Mouse (Mus musculus) embryonic facial prominence, embryonic 13.5 days (tissue): ENCODE results near the gene Il1f8. TPM values are rescaled to one million over a fixed set of nuclear protein-coding genes. Genes with fewer than 3 reads are reported as not detected.
"Not testable (repeated sequence)": the region's sequence is repeated elsewhere in the genome, so short reads cannot be mapped to it uniquely, and the experiment has no call there.

ENCODE experiments used
- ATAC-seq: fragments of 200-750 bp; cut with Nextera tagmentation; 2 replicates; pipeline ENCODE4 v1.8.0; 2017; ENCODE audit warnings: low read depth; ENCODE audit not compliant: insufficient number of reproducible peaks, insufficient read depth, low FRiP score, low TSS enrichment
- H3K27ac ChIP-seq: fragments of 300-500 bp; sonication (generic); 2 replicates; pipeline ENCODE4 v1.5.1; 2015; ENCODE audit warnings: moderate library complexity, mild to moderate bottlenecking, inconsistent platforms
- H3K27me3 ChIP-seq: fragments of 300-500 bp; sonication (generic); 2 replicates; pipeline ENCODE4 v1.6.1; 2015; ENCODE audit warnings: mild to moderate bottlenecking, inconsistent platforms
- H3K36me3 ChIP-seq: fragments of 300-500 bp; sonication (generic); 2 replicates; pipeline ENCODE4 v1.6.1; 2015; ENCODE audit warnings: mild to moderate bottlenecking, inconsistent platforms
- H3K4me1 ChIP-seq: fragments of 300-500 bp; sonication (generic); 2 replicates; pipeline ENCODE4 v1.6.1; 2015; ENCODE audit warnings: inconsistent platforms
- H3K4me2 ChIP-seq: fragments of 300-500 bp; sonication (generic); 2 replicates; pipeline ENCODE4 v1.6.1; 2015; ENCODE audit warnings: moderate library complexity, mild to moderate bottlenecking, inconsistent platforms
- H3K4me3 ChIP-seq: fragments of 300-500 bp; sonication (generic); 2 replicates; pipeline ENCODE4 v1.5.1; 2015; ENCODE audit warnings: mild to moderate bottlenecking, inconsistent platforms
- H3K9ac ChIP-seq: fragments of 300-500 bp; sonication (generic); 2 replicates; pipeline ENCODE4 v1.6.1; 2015; ENCODE audit warnings: mild to moderate bottlenecking, inconsistent platforms
- H3K9me3 ChIP-seq: fragments of 300-500 bp; sonication (generic); 2 replicates; pipeline ENCODE4 v1.6.1; 2016; ENCODE audit warnings: inconsistent platforms
- WGBS: fragments of 180-500 bp; shearing (Covaris S2); methylation state at CpG from one replicate; pipeline ENCODE4 v1.1.7; 2015; ENCODE audit warnings: mixed read lengths; 5-methylcytosine and 5-hydroxymethylcytosine counted together
- polyA plus RNA-seq: library from polyadenylated mRNA; unstranded; fragments of >200 nt; fragmentation: Nextera tagmentation; extraction: Ambion mirVana; gene quantifications from 2 replicates; pipeline ENCODE4 v1.2.1, GENCODE M21; 2015

Il1f8 gene
- polyA plus RNA-seq = not detected in 2 replicates

DNA sequence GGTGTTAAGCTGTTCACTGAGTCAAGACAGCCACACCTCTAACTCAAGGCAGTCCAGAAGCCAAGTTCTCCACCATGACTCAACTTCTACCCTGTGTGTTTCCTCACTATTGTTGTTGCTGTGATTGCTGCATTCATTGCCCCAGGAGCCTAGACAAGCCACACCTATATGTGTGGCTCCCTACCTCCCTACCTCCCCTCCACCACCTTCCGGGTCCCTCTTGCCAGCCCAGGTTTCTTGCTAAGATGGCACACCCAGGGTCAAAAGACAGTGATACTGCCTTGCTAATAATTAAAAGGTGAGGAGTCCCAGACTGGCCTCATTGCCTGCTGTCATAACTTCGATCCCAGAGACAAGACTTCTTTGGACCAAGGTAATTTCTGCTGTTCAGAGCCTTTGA lies at the start of gene Il1f8:
Gene Il1f8 (plus strand): TSS at position 301 of the 400 bp plus-strand sequence.
- ATAC-seq = no peak
- H3K4me2 ChIP-seq = no peak within 1 kb of the TSS
- H3K4me3 ChIP-seq = no peak within 1 kb of the TSS
- no peaks in the 10 kb centered on the region for H3K27me3 ChIP-seq
- 84% methylated on average over 2 of the region's 2 CpGs for WGBS
- no peaks in the 10 kb centered on the region for H3K4me1 ChIP-seq
- no peaks in the 10 kb centered on the region for H3K9me3 ChIP-seq
- H3K9ac ChIP-seq = no peak within 1 kb of the TSS
- no peak within 1 kb of the TSS for H3K27ac ChIP-seq
- H3K36me3 ChIP-seq = no peaks in the 10 kb centered on the region

DNA sequence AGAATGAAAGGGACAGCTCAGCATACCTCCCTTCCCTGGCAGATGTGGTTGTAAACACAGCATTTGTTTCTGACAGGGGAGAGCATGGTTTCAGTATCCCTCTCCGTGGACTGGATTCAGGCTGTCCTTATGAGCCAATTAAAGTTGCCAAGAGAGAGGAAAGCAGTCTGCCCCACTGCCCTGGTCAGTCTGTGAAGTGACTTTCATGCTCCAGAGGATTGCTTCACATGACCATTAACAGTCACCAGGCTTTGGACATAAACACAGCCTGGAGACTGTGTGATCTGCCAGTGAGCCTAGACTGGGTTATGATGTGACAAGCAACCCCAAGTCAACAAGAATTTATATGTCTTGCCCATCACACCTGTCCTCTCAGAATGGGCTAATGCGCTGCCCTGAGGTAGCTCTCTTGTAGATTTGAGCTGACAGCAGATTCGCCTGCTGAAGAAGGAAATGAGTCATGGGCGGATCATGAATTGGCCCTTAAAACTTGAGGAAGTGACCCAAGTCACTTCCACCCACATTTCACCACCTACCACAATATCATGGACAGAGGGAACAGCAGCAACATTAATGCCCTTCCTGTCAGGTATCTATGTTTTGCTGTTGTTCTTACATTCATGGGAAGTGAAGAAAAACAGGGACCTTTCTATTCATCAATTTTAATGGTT lies 49.2 kb upstream of the Il1f8 start:
- Histone ChIP-seq H3K4me2 (no peak overlapping the region), H3K4me3 (no peak overlapping the region), H3K4me1 (no peaks in the 10 kb centered on the region), H3K9ac (no peak overlapping the region), H3K27ac (no peak overlapping the region), H3K9me3 (no peaks in the 10 kb centered on the region), H3K36me3 (no peaks in the 10 kb centered on the region), H3K27me3 (no peaks in the 10 kb centered on the region)
- no peak for ATAC-seq
- WGBS = 76% methylated on average over 4 of the region's 4 CpGs

DNA sequence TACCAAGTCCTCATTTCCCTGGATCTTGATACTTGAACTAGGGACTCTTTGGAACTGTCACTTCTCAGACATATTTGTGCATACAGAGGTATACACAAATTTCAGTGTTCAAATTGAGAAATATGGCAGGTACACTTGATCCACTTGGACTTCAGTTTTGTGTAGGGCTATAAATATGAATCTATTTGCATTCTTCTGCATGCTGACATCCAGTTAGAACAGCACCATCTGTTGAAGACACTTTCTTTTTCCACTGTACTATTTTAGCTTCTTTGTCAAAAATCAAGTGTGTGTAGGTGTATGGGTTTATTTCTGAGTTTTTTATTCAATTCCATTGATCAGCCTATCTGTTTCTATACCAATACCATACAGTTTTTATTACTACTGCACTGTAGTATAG lies 43.9 kb upstream of the Il1f8 start:
- Histone ChIP-seq H3K4me2 (no peak overlapping the region), H3K4me3 (no peak overlapping the region), H3K4me1 (no peaks in the 10 kb centered on the region), H3K9ac (no peak overlapping the region), H3K27me3 (no peaks in the 10 kb centered on the region), H3K9me3 (no peaks in the 10 kb centered on the region), H3K27ac (no peak overlapping the region), H3K36me3 (no peaks in the 10 kb centered on the region)
- ATAC-seq = no peak

DNA sequence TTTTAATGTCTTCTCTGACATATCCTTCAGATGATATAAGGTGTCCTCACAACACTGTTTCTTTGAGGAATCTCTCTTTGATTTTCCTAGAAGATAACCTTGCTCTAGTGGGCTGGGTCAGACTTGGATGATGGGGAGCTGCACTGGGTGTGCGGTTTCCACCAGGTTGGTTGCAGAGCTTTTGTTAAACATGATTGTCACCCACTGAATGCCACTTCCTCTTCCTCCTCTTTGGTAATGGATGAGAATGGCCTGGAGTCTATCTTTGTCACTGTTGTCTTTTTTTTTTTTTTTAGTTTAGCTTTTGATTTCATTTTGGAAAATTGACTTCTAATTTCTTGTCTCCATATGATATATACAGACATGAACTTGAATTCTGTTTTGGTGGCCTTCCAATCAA lies 18.6 kb upstream of the Il1f8 start:
- H3K4me2 ChIP-seq = no peak overlapping the region
- ATAC-seq = no peak
- 85% methylated on average over 1 of the region's 1 CpGs for WGBS
- no peaks in the 10 kb centered on the region for H3K36me3 ChIP-seq
- no peaks in the 10 kb centered on the region for H3K27me3 ChIP-seq
- H3K9me3 ChIP-seq = no peaks in the 10 kb centered on the region
- no peaks in the 10 kb centered on the region for H3K4me1 ChIP-seq
- no peak overlapping the region for H3K27ac ChIP-seq
- no peak overlapping the region for H3K9ac ChIP-seq
- no peak overlapping the region for H3K4me3 ChIP-seq

DNA sequence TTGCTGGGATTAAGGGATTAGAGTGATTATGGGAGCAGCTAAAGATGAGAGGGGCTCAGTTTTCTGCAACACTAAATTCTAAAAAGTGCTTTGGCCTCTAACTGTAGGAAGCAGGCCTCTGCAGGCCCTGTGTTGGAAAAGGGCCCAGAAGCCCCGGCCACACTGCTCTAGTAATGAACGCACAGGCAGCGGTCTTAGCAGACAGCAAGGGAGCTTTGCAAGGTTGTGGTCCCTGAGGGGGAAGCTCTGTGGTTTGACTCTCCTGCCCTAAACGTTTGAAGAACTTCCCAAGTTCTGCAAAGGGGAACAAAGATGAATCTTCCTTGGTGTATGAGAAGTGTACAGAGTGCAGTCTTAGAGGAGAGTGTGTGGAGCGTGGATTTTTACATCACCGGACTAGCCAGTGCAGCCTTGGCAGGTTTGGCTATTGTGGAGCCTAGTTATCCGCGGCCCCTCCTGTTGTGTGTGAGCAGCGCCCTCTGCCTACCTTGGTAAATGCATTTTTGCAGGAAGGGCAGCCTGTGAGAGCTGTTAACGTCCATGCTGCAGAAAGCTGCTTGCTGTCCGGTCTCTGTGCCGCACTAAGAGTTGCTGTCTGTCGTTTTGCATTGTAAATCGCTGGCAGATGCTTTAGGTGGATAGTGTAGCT lies 28.8 kb downstream of the Il1f8 start:
- not testable (repeated sequence) for H3K27me3 ChIP-seq, H3K27ac ChIP-seq, H3K36me3 ChIP-seq, H3K9ac ChIP-seq, H3K9me3 ChIP-seq, ATAC-seq, H3K4me1 ChIP-seq
- H3K4me3 ChIP-seq = peak overlapping the region; percentile 19
- WGBS = 11% methylated on average over 14 of the region's 14 CpGs
- peak overlapping the region; percentile 47 for H3K4me2 ChIP-seq

DNA sequence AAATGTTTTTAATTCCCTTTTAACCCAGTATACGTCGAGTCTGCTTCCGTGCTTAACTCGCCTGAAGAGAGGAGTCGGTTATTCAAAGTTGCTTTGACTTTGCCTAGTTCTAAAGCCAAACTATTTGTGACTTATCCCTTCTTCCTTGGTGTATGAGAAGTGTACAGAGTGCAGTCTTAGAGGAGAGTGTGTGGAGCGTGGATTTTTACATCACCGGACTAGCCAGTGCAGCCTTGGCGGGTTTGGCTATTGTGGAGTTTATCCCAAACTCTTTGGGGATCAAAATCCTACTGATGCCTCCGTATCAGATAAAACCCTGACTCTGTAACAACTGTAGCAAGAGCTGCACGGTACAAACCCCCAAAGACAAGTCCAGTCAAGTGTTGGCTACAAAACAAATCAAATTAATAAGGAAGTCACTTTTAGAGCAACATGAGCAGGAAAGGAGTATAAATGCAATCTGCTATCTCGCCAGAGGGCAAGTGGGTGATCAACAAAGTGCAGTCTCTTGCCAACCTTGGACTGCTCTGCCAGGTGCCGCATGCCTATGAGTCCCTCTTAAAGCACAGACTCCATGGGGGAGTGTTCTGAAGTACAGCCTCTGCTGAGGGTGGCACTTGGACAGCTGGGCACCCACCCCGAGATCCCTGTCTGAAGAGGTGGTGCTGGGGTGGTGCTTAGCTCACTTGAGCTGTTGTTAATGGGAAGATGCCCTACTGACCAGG lies 29.6 kb downstream of the Il1f8 start:
- not testable (repeated sequence) for H3K4me1 ChIP-seq, H3K27me3 ChIP-seq, H3K9ac ChIP-seq, H3K27ac ChIP-seq, ATAC-seq, H3K9me3 ChIP-seq, H3K36me3 ChIP-seq
- Histone ChIP-seq H3K4me2 (peak overlapping the region; percentile 47), H3K4me3 (peak overlapping the region; percentile 19)
- WGBS = 52% methylated on average over 13 of the region's 13 CpGs

DNA sequence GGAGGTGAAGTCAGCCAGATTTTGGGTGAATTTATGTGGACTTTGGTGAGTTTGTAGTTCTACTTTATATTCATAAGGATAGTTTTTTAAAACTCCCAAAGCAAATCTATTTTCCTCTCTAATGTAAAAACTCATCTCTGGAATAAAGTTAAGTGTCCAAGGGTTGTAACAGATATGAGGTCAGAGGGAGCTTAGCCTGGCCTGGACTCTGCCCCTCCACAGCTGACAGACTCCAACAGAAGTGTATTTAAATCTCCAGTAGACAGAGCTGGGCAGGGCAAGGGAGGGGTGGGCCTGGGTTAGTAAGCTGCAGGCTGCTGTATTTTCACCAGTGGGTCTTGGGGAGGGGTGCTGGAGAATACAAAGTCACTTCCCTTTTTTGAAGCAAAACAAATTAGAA lies 31.1 kb downstream of the Il1f8 start:
- H3K9me3 ChIP-seq, H3K9ac ChIP-seq, H3K36me3 ChIP-seq, H3K27me3 ChIP-seq, H3K4me1 ChIP-seq, ATAC-seq, H3K4me2 ChIP-seq, H3K4me3 ChIP-seq, H3K27ac ChIP-seq: not testable (repeated sequence)

DNA sequence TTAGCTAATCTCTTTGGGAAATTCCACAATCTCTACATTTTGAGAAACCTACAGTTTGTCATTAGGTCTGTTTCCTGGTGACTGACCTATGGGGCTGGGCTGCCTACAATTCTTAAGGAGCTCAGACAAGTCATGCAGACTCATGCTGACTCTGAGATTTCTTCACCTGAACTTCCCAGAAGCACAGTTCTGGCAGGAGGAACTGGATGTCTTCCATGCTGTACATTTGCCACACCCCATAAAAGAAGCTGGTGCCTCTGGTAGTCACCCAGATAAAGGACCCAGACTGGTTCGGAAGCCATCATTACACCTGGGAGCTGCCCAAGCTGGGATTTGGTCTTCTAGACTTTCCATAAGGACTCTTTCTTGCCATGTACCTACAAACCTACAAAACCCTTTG lies 33.2 kb downstream of the Il1f8 start, which contains the start of gene Il1f9:
Gene Il1f9 (plus strand): TSS at position 301 of the 400 bp plus-strand sequence.
- WGBS = 92% methylated on average over 1 of the region's 1 CpGs
- ATAC-seq = no peak
- no peaks in the 10 kb centered on the region for H3K4me1 ChIP-seq
- H3K4me2 ChIP-seq = no peak within 1 kb of the TSS
- no peaks in the 10 kb centered on the region for H3K9me3 ChIP-seq
- no peaks in the 10 kb centered on the region for H3K36me3 ChIP-seq
- H3K27me3 ChIP-seq = no peaks in the 10 kb centered on the region
- no peak within 1 kb of the TSS for H3K27ac ChIP-seq
- no peak within 1 kb of the TSS for H3K9ac ChIP-seq
- H3K4me3 ChIP-seq = no peak within 1 kb of the TSS

DNA sequence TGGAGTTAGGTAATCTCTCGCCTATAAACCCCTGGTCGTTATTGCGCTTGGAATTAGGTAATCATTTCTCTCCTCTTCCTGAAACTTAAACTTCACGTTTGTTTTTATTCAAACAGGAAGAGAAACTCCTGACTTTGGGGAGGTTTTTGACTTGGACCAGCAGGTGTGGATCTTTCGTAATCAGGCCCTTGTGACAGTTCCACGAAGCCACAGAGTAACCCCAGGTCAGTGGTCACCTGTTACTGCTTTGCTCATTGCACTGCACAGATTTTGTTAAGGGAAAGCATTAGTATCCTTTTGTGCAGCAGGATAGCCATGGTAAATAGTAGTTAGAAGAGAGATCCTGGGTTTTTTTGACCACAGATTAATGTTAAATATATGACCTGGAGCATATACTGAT lies 34.6 kb downstream of the Il1f8 start:
- no peak overlapping the region for H3K4me2 ChIP-seq
- no peaks in the 10 kb centered on the region for H3K36me3 ChIP-seq
- H3K4me3 ChIP-seq = no peak overlapping the region
- ATAC-seq = no peak
- no peaks in the 10 kb centered on the region for H3K4me1 ChIP-seq
- no peaks in the 10 kb centered on the region for H3K27me3 ChIP-seq
- no peaks in the 10 kb centered on the region for H3K9me3 ChIP-seq
- 67% methylated on average over 6 of the region's 6 CpGs for whole genome bisulfite sequencing
- H3K9ac ChIP-seq = no peak overlapping the region
- H3K27ac ChIP-seq = no peak overlapping the region

DNA sequence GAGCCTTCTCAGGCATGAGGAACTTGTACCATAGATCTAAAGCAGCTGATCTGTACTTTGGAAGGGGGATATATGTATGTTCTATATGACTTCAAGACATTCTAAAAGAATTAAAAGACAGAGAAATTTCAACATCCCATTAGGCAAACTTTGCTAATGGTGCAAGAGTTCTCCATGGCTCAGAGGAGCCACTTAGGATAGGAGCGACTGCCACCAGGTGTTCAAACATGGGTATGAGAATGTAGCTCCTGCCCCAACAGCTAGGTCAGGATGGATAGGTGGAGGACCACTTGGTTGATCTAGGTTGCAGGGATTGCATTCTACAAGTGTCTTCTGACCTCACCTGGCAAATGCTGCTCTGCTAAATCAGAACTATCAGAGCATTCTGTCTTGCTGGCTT lies 35.2 kb downstream of the Il1f8 start:
- no peak overlapping the region for H3K9ac ChIP-seq
- H3K27ac ChIP-seq = no peak overlapping the region
- H3K27me3 ChIP-seq = no peaks in the 10 kb centered on the region
- no peaks in the 10 kb centered on the region for H3K9me3 ChIP-seq
- ATAC-seq = no peak
- H3K4me2 ChIP-seq = no peak overlapping the region
- H3K36me3 ChIP-seq = no peaks in the 10 kb centered on the region
- H3K4me3 ChIP-seq = no peak overlapping the region
- WGBS = 57% methylated on average over 1 of the region's 1 CpGs
- H3K4me1 ChIP-seq = no peaks in the 10 kb centered on the region
